Mouse (Mus musculus) liver, embryonic 12.5 days (tissue): ENCODE results near the gene Cfap44. TPM values are rescaled to one million over a fixed set of nuclear protein-coding genes. Genes with fewer than 3 reads are reported as not detected.

Experiments
- ATAC-seq: fragments of 200-750 bp; cut with Nextera tagmentation; 2 replicates; pipeline ENCODE4 v1.8.0; 2017; ENCODE audit warnings: moderate number of reproducible peaks, mild to moderate bottlenecking, moderate library complexity
- H3K27ac ChIP-seq: fragments of 300-500 bp; sonication (generic); 2 replicates; pipeline ENCODE4 v1.5.1; 2016; ENCODE audit warnings: mild to moderate bottlenecking
- H3K27me3 ChIP-seq: fragments of 300-500 bp; sonication (generic); replicated peaks from 2 replicates; pipeline ENCODE4 v1.6.1; 2016; ENCODE audit warnings: mild to moderate bottlenecking, moderate library complexity
- H3K36me3 ChIP-seq: fragments of 300-500 bp; sonication (generic); 2 replicates; pipeline ENCODE4 v1.6.1; 2016; ENCODE audit warnings: mild to moderate bottlenecking, moderate library complexity
- H3K4me1 ChIP-seq: fragments of 300-500 bp; sonication (generic); 2 replicates; pipeline ENCODE4 v1.6.1; 2016
- H3K4me2 ChIP-seq: fragments of 300-500 bp; sonication (generic); 2 replicates; pipeline ENCODE4 v1.6.1; 2016; ENCODE audit warnings: mild to moderate bottlenecking, moderate library complexity
- H3K4me3 ChIP-seq: fragments of 300-500 bp; sonication (generic); 2 replicates; pipeline ENCODE4 v1.5.1; 2016; ENCODE audit warnings: mild to moderate bottlenecking, moderate library complexity
- H3K9ac ChIP-seq: fragments of 300-500 bp; sonication (generic); 2 replicates; pipeline ENCODE4 v1.6.1; 2016; ENCODE audit warnings: mild to moderate bottlenecking, moderate library complexity
- H3K9me3 ChIP-seq: fragments of 300-500 bp; sonication (generic); replicated peaks from 2 replicates; pipeline ENCODE4 v1.6.1; 2016; ENCODE audit warnings: mild to moderate bottlenecking, moderate library complexity
- WGBS: fragments of 180-500 bp; shearing (Covaris S2); methylation state at CpG from one replicate; pipeline ENCODE4 v1.1.7; 2016; ENCODE audit not compliant: insufficient replicate concordance; 5-methylcytosine and 5-hydroxymethylcytosine counted together
- polyA plus RNA-seq: library from polyadenylated mRNA; unstranded; fragments of >200 nt; fragmentation: Nextera tagmentation; extraction: Ambion mirVana; gene quantifications from 2 replicates; pipeline ENCODE4 v1.2.1, GENCODE M21; 2016

Cfap44 gene
- polyA plus RNA-seq, 1 experiment from 2014 or later, result 0.41 TPM

GRCm38 (mm10) chr16:44484831-44485230, 90.2 kb downstream of the Cfap44 start:
- Histone ChIP-seq H3K36me3 (no peaks in the 10 kb centered on the region), H3K27me3 (peaks cover 14% of the 10 kb centered on the region; the same call in 1 of the 2 replicates), H3K9me3 (no peaks in the 10 kb centered on the region), H3K4me1 (no peaks in the 10 kb centered on the region), H3K9ac (no peak overlapping the region), H3K4me3 (no peak overlapping the region), H3K27ac (no peak overlapping the region), H3K4me2 (no peak overlapping the region)
- no peak for ATAC-seq
- WGBS, result 58% methylated on average over 10 of the region's 10 CpGs

- WGBS, result 75% methylated on average over 8 of the region's 8 CpGs
- peaks cover 12% of the 10 kb centered on the region; the same call in 1 of the 2 replicates for H3K27me3 ChIP-seq
- H3K4me2 ChIP-seq, result no peak overlapping the region
- no peak for ATAC-seq
- H3K4me3 ChIP-seq, result no peak overlapping the region
- H3K36me3 ChIP-seq, result no peaks in the 10 kb centered on the region
- H3K9me3 ChIP-seq, result no peaks in the 10 kb centered on the region
- no peak overlapping the region for H3K9ac ChIP-seq
- no peaks in the 10 kb centered on the region for H3K4me1 ChIP-seq
- H3K27ac ChIP-seq, result no peak overlapping the region
These were observed 91.1 kb downstream of the Cfap44 start for GRCm38 (mm10) chr16:44485691-44486090.

DNA sequence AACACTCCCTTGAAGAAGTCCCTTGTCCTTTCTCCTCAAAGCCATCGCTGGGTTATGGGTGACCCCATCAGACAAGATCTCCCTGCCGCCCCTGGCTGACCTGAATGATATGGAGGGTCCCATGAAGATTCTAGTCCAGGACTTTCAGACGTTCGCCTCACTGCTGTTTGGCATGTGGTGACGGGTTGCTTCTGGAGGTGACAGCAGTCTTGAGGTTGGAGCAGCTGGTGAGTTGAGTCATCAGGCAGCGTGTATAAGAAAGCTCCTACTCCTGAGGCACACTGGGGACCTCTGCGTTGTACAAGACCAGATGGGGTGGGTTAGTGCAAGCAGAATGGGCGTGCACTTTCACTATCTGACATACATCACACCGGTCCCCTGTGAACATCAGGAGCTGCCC, 92.0 kb downstream of the Cfap44 start:
- Histone ChIP-seq H3K4me3 (no peak overlapping the region), H3K9me3 (no peaks in the 10 kb centered on the region), H3K27ac (no peak overlapping the region), H3K9ac (no peak overlapping the region), H3K36me3 (no peaks in the 10 kb centered on the region), H3K27me3 (peaks cover 6% of the 10 kb centered on the region; the same call in 1 of the 2 replicates), H3K4me1 (no peaks in the 10 kb centered on the region), H3K4me2 (no peak overlapping the region)
- WGBS, result 77% methylated on average over 9 of the region's 9 CpGs
- ATAC-seq, result no peak

DNA sequence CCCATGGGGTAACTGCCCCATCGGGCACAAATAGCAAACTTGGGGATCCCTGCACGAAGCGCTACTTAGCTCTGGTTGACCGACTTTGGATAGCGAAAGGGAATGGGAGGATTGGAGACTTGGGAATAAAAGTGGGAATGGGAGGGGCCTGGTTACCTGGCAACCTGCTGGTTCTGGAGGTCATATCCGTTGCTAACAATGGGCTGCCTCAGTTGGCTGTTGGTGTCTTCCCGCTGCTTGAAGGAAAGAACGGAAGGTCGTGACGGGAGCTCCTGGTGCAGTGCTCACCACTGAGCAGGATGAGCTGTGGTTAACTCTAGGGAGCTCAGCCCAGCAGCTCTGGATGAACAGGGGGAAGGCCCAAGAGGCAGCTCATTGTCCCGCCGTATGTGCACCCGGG, 92.6 kb downstream of the Cfap44 start:
- WGBS, result 79% methylated on average over 13 of the region's 13 CpGs
- no peak for ATAC-seq
- no peaks in the 10 kb centered on the region for H3K4me1 ChIP-seq

DNA sequence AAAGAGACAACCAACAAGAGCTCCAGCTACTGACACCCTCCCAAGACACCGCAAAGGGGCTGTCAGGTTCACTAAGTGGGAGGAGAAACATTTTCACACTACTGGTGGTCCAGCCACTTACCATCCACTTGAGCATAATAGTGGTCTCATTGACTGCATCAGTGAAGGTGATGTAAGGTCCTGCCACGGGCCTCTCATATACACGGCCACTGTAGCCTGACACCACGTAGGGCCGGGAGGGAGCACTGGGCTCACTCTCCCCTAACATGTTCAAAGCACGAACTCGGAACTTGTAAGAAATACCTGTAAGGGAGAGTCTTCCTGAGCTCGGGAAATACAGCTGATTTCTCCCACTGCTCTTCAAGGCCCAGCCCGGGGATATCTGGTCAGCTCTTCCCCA, 96.5 kb downstream of the Cfap44 start:
- WGBS, result 70% methylated on average over 9 of the region's 9 CpGs
- H3K9me3 ChIP-seq, result no peaks in the 10 kb centered on the region
- H3K4me1 ChIP-seq, result no peaks in the 10 kb centered on the region
- H3K4me3 ChIP-seq, result no peak overlapping the region
- H3K27ac ChIP-seq, result no peak overlapping the region
- no peak overlapping the region for H3K4me2 ChIP-seq
- H3K27me3 ChIP-seq, result no peaks in the 10 kb centered on the region
- no peak overlapping the region for H3K9ac ChIP-seq
- H3K36me3 ChIP-seq, result no peaks in the 10 kb centered on the region
- no peak for ATAC-seq

More for the DNA sequence above, 92.6 kb downstream of the Cfap44 start:
- Histone ChIP-seq H3K4me2 (no peak overlapping the region), H3K36me3 (no peaks in the 10 kb centered on the region), H3K9me3 (no peaks in the 10 kb centered on the region), H3K27ac (no peak overlapping the region), H3K4me3 (no peak overlapping the region), H3K27me3 (peaks cover 2% of the 10 kb centered on the region; the same call in 1 of the 2 replicates), H3K9ac (no peak overlapping the region)

DNA sequence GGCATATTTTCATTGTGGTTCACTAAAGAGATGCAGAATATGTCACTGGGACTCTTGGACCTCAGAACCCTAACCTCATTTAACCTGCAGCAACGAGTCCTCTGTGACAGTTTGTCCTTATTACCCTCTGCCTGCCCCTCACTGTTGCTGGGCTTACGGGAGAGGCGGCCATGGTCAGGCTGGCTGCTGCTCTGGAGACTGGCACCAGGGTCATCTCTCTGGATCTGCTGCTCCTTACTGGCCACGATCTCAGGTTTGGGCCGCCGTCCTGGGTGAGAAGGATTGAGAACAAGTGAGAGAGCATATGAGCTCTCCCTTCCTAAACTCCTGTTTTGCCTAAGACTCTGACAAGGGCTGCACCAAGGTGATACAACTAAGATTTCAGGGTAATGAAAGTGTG, 97.6 kb downstream of the Cfap44 start:
- Histone ChIP-seq H3K27ac (no peak overlapping the region), H3K4me3 (no peak overlapping the region), H3K9me3 (no peaks in the 10 kb centered on the region), H3K4me1 (no peaks in the 10 kb centered on the region), H3K9ac (no peak overlapping the region), H3K36me3 (no peaks in the 10 kb centered on the region), H3K4me2 (no peak overlapping the region), H3K27me3 (no peaks in the 10 kb centered on the region)
- WGBS, result 77% methylated on average over 6 of the region's 6 CpGs
- no peak for ATAC-seq

DNA sequence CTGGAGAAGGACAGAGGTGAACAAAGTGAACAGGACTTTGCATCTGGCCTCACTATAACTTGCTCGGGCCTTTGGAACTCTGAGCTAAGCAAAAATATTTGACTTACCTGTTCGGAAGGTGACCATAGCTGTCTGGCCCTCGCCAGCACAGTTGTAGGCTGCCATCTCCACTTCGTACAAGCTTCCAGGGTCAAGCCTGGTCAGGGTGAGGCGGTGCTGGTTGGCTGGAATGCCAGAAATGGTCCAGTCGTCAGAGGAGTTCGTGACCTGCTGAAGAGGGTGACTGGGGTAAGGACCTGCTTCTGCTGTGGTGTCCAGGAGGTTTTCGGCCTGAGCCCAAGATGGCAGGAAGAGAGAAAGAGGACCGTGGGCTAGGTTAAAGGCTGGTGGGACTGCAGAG, 98.1 kb downstream of the Cfap44 start:
- ATAC-seq, result no peak
- Histone ChIP-seq H3K9me3 (no peaks in the 10 kb centered on the region), H3K36me3 (no peaks in the 10 kb centered on the region), H3K9ac (no peak overlapping the region), H3K4me3 (no peak overlapping the region), H3K27ac (no peak overlapping the region), H3K4me2 (no peak overlapping the region), H3K27me3 (no peaks in the 10 kb centered on the region), H3K4me1 (no peaks in the 10 kb centered on the region)
- 72% methylated on average over 9 of the region's 9 CpGs for WGBS

DNA sequence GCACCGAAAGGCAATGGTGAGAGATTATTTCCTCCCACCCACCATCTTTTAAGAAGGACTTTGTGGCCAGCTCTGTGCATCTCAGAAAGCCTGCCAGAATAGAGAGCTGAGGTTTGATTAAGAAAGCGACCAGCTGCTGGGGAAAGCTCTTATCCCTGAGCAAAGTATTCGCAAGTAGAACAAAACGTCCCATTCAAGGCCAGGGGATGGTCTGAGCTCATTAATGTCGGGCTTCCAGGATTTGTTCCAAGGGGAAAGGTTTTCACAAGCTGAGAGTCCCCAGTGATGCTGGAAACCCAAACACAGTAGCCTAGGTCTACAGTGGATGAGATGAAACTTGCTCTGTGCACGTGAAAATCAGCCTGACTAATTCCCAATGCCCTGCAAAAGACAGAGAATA, 99.3 kb downstream of the Cfap44 start:
- Histone ChIP-seq H3K9me3 (no peaks in the 10 kb centered on the region), H3K4me2 (no peak overlapping the region), H3K4me1 (no peaks in the 10 kb centered on the region), H3K27ac (no peak overlapping the region), H3K4me3 (no peak overlapping the region), H3K36me3 (0 out of 2 replicates have a peak, but pooled peaks cover 4% of the 10 kb centered on the region), H3K27me3 (no peaks in the 10 kb centered on the region), H3K9ac (no peak overlapping the region)
- 61% methylated on average over 6 of the region's 6 CpGs for WGBS
- ATAC-seq, result no peak

- H3K4me2 ChIP-seq, result no peak overlapping the region
- H3K9ac ChIP-seq, result no peak overlapping the region
- no peaks in the 10 kb centered on the region for H3K27me3 ChIP-seq
- no peak overlapping the region for H3K27ac ChIP-seq
- no peak for ATAC-seq
- H3K4me1 ChIP-seq, result no peaks in the 10 kb centered on the region
- no peak overlapping the region for H3K4me3 ChIP-seq
- H3K9me3 ChIP-seq, result no peaks in the 10 kb centered on the region
- WGBS, result 47% methylated on average over 8 of the region's 8 CpGs
- H3K36me3 ChIP-seq, result 0 out of 2 replicates have a peak, but pooled peaks cover 4% of the 10 kb centered on the region
These were observed 100.0 kb downstream of the Cfap44 start for GRCm38 (mm10) chr16:44494441-44495108.

GRCm38 (mm10) chr16:44496971-44497464, 102.4 kb downstream of the Cfap44 start:
- no peak overlapping the region for H3K4me2 ChIP-seq
- no peak for ATAC-seq
- 52% methylated on average over 15 of the region's 15 CpGs for WGBS
- H3K27me3 ChIP-seq, result no peaks in the 10 kb centered on the region
- no peak overlapping the region for H3K4me3 ChIP-seq
- no peak overlapping the region for H3K9ac ChIP-seq
- H3K9me3 ChIP-seq, result no peaks in the 10 kb centered on the region
- 0 out of 2 replicates have a peak, but pooled peaks cover 4% of the 10 kb centered on the region for H3K36me3 ChIP-seq
- no peaks in the 10 kb centered on the region for H3K4me1 ChIP-seq
- H3K27ac ChIP-seq, result no peak overlapping the region

DNA sequence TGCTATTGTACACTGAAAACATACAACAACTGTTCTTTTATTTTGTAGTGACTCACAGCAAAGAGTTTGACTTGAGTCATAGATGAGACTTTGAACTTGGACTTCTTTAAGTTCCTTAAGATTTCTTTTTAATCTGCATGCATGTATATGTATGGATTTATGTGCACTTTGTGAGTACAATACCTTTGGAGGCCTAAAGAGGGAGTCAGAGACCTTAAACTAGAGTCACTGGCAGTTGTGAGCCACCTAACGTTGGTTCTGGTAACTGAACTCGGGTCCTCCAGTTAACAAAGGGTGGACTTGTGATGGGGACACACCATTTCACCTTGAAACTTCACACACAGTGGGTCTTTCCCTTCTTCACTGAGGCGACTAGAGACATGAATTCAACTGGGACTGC, 103.9 kb downstream of the Cfap44 start:
- no peaks in the 10 kb centered on the region for H3K4me1 ChIP-seq
- no peak overlapping the region for H3K4me2 ChIP-seq
- H3K9ac ChIP-seq, result no peak overlapping the region
- WGBS, result 81% methylated on average over 3 of the region's 3 CpGs
- no peak overlapping the region for H3K4me3 ChIP-seq
- 0 out of 2 replicates have a peak, but pooled peaks cover 4% of the 10 kb centered on the region for H3K36me3 ChIP-seq
- no peak for ATAC-seq
- no peaks in the 10 kb centered on the region for H3K9me3 ChIP-seq
- no peak overlapping the region for H3K27ac ChIP-seq
- H3K27me3 ChIP-seq, result no peaks in the 10 kb centered on the region

DNA sequence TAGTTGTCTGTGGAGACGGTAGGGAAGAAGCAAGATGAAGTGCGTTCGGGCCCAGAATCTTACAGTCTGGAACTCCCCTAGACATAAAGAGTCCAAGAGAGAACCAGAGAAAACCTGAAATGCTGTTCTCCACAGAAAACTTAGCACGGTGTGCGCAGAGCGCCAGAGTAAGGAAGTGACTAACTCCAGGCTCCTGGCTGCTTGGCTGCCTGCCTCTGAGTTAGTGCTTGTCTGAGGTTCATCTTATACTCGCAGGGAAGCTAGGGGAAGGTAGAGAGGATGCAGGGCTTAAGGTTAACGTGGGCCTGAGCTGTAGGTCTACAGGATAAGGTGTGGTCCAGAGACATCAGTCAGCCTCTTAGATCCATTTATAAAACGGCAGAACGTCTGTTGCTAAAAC, 107.2 kb downstream of the Cfap44 start:
- no peaks in the 10 kb centered on the region for H3K27me3 ChIP-seq
- H3K9me3 ChIP-seq, result no peaks in the 10 kb centered on the region
- H3K9ac ChIP-seq, result no peak overlapping the region
- 79% methylated on average over 10 of the region's 10 CpGs for WGBS
- H3K4me2 ChIP-seq, result no peak overlapping the region
- no peak for ATAC-seq
- 0 out of 2 replicates have a peak, but pooled peaks cover 4% of the 10 kb centered on the region for H3K36me3 ChIP-seq
- H3K27ac ChIP-seq, result no peak overlapping the region
- no peak overlapping the region for H3K4me3 ChIP-seq
- H3K4me1 ChIP-seq, result no peaks in the 10 kb centered on the region
